Mouse (Mus musculus): ENCODE results near the gene Ccr5. TPM values are rescaled to one million over a fixed set of nuclear protein-coding genes. Genes with fewer than 3 reads are reported as not detected.
"Not testable (repeated sequence)": the region's sequence is repeated elsewhere in the genome, so short reads cannot be mapped to it uniquely, and the experiment has no call there.

Ccr5 gene
- polyA plus RNA-seq, 1 experiment from 2014 or later: 0.79 TPM

DNA sequence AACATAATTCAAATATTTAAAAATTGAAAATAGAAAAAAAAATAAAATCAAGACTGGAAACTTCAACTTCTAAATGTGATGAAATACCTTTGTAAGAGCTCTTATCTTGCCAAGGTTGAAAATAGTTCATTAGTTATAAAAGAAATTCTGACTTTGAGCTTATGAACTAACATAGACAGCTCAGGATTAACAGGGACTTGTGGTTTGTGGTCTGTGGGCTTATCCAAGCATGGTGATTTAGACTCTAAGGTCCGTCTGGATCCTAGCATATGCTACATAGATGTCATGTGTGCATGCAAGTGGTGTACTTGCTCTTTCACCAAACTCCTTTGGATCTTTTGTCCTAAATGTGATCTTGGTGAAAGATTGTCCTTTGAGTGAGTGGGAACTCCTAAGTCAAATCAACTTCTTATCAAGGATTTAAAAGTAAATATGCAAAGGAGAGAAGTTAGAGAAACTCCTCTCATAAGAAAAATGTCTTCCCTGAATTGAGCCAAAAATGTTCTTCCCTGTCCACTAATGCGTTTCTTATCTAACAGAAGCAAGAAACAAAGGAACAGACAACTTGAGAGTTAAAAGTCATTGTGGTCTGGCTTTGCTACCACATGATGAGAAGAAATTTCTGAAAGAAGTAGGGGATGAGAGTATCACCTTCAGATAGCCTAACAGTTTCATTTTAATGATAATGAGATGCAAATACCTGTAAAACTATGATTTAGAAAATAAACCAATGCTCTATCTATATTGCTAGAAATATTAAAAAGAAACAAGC is 12.8 kb upstream of the Ccr5 start:
- no peaks in the 10 kb centered on the region for H3K36me3 ChIP-seq (ENCODE audit: insufficient read depth, low read length)
- H3K9me3 ChIP-seq (ENCODE audit: low read length): no peaks in the 10 kb centered on the region
- WGBS: 66% methylated on average over 2 of the region's 2 CpGs
- ATAC-seq (ENCODE audit: low FRiP score, low TSS enrichment): no peak
- no peak overlapping the region for H3K4me2 ChIP-seq (replicated peaks; ENCODE audit: low read depth, low read length)
- no peak overlapping the region for H3K27ac ChIP-seq (ENCODE audit: low read length)
- no peak overlapping the region for H3K9ac ChIP-seq (replicated peaks; ENCODE audit: low read length)
- no peaks in the 10 kb centered on the region for H3K27me3 ChIP-seq (ENCODE audit: insufficient read depth, low read length)
- H3K4me3 ChIP-seq (ENCODE audit: low read length): no peak overlapping the region
- no peaks in the 10 kb centered on the region for H3K4me1 ChIP-seq (ENCODE audit: insufficient read depth, low read length)

DNA sequence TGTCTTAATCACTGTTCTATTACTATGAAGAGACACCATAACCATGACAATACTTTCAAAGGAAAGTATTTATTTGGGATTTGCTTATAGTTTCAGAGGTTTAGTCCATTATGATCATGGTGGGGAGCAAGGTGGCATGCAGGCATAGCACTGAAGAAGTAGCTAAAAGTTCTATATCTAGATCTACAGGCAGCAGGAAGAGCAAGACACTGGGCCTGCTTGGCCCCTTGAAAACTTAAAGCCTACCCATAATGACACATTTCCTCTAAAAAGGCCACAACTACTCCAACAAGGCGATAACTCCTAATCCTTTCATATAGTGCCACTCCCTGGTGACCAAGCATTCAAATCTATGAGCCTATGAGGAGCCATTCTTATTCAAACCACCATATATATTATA is 9.3 kb upstream of the Ccr5 start:
- H3K4me1 ChIP-seq (ENCODE audit: insufficient read depth, low read length): no peaks in the 10 kb centered on the region
- ATAC-seq (ENCODE audit: low FRiP score, low TSS enrichment): no peak
- H3K4me3 ChIP-seq (ENCODE audit: low read length): no peak overlapping the region
- no peaks in the 10 kb centered on the region for H3K36me3 ChIP-seq (ENCODE audit: insufficient read depth, low read length)
- H3K4me2 ChIP-seq (replicated peaks; ENCODE audit: low read depth, low read length): no peak overlapping the region
- H3K27me3 ChIP-seq (ENCODE audit: insufficient read depth, low read length): no peaks in the 10 kb centered on the region
- no peak overlapping the region for H3K9ac ChIP-seq (replicated peaks; ENCODE audit: low read length)
- H3K27ac ChIP-seq (ENCODE audit: low read length): no peak overlapping the region
- H3K9me3 ChIP-seq (ENCODE audit: low read length): no peaks in the 10 kb centered on the region
- WGBS: 87% methylated on average over 1 of the region's 1 CpGs

DNA sequence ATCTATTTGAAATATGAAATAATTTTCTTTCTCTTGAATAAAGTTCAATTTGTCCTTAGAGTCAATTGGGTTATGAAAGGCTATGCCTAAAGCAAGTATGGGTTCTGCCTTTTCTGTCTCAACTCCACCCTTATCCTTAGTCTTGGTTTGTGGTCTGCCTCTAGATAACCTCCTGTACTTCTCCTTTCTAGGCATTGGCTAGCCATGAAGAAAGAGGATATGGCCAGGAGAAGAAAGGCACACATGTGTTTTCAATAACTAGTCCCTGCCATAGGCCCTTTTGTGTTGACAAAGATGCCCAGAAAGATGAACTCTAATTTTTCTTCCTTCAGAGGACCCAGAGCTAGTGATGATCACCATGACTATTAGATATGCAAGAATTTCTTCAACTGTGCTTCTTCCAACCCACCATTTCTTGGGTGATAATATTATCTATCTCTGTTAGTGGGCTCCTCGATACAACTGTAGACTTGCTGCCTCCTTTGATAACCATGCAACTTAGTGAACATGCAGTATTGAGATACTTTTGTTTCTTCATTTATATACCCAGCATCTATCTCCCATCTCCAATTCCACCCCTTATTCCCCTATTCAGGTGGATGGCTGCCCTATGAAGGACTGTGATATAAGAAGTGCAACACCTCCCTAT is 8.6 kb upstream of the Ccr5 start:
- 97% methylated on average over 1 of the region's 1 CpGs for WGBS
- Histone ChIP-seq H3K27me3 (ENCODE audit: insufficient read depth, low read length) (no peaks in the 10 kb centered on the region), H3K9me3 (ENCODE audit: low read length) (no peaks in the 10 kb centered on the region), H3K4me3 (ENCODE audit: low read length) (no peak overlapping the region), H3K27ac (ENCODE audit: low read length) (no peak overlapping the region), H3K4me2 (replicated peaks; ENCODE audit: low read depth, low read length) (no peak overlapping the region), H3K4me1 (ENCODE audit: insufficient read depth, low read length) (no peaks in the 10 kb centered on the region), H3K9ac (replicated peaks; ENCODE audit: low read length) (no peak overlapping the region), H3K36me3 (ENCODE audit: insufficient read depth, low read length) (no peaks in the 10 kb centered on the region)
- no peak for ATAC-seq (ENCODE audit: low FRiP score, low TSS enrichment)

DNA sequence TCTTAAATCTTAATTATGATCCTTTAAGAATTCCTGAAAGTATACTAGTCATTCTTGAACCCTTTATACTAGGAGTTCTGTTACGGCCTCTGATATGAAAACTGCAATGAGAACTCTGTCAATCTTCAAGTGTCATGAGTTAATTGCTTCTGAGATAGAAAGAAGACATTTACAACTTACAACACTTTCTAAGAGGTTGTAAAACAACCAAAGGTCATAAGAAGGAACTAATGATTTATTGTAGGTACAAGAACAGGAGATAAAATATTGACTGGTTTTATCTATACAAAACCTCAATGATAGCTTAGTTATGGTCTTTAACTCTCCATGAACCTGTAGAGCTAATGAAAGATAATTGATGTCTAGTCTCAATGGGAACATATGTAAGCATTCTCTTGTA is 7.6 kb upstream of the Ccr5 start:
- Histone ChIP-seq H3K27ac (ENCODE audit: low read length) (no peak overlapping the region), H3K27me3 (ENCODE audit: insufficient read depth, low read length) (no peaks in the 10 kb centered on the region), H3K4me2 (replicated peaks; ENCODE audit: low read depth, low read length) (no peak overlapping the region), H3K36me3 (ENCODE audit: insufficient read depth, low read length) (no peaks in the 10 kb centered on the region), H3K9me3 (ENCODE audit: low read length) (no peaks in the 10 kb centered on the region), H3K9ac (replicated peaks; ENCODE audit: low read length) (no peak overlapping the region), H3K4me3 (ENCODE audit: low read length) (no peak overlapping the region), H3K4me1 (ENCODE audit: insufficient read depth, low read length) (no peaks in the 10 kb centered on the region)
- no peak for ATAC-seq (ENCODE audit: low FRiP score, low TSS enrichment)
- 50% methylated on average over 1 of the region's 1 CpGs for WGBS

DNA sequence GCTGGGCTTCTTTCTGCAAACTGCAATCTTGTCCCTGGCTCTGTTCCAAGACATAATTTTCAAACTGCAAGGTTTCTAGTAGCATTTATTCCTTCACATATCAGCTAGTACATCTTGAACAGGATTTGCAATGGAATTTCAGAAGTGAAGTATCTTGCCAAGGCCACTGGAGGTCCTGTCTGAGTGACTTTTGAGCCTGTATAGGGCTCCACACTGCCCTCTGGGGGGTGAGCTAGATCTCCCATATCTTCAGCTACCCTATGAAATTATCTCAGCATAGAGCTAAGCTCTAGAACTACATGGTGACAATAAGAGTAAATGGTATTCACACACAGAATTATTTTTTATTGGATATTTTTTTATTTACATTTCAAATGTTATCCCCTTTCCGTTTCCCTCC is 2.9 kb upstream of the Ccr5 start:
- H3K27me3 ChIP-seq (ENCODE audit: insufficient read depth, low read length): no peaks in the 10 kb centered on the region
- ATAC-seq (ENCODE audit: low FRiP score, low TSS enrichment): no peak
- 94% methylated on average over 1 of the region's 1 CpGs for WGBS

DNA sequence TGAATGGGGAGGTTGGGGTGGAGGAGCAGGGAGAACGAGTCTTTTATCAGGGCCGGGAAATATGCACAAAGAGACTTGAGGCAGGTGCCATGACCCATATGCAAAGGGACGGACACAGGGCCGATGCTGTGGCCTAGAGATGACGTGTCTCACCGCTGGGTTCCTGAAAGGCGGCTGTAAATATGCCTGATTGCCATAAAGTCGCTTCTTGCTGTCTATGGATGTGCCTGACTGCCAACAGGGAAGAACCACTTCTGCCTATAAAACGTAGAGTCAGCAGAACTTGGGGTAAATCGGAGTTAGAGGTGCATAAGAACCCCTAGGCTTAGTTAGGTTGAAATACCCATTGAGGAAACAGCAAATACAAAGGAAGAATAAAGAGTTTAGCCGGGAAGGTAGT is 4.2 kb downstream of the Ccr5 start:
- Histone ChIP-seq H3K9ac (replicated peaks; ENCODE audit: low read length) (no peak overlapping the region), H3K9me3 (ENCODE audit: low read length) (no peaks in the 10 kb centered on the region), H3K27ac (ENCODE audit: low read length) (no peak overlapping the region), H3K36me3 (ENCODE audit: insufficient read depth, low read length) (no peaks in the 10 kb centered on the region), H3K4me1 (ENCODE audit: insufficient read depth, low read length) (no peaks in the 10 kb centered on the region), H3K4me2 (replicated peaks; ENCODE audit: low read depth, low read length) (no peak overlapping the region), H3K4me3 (ENCODE audit: low read length) (no peak overlapping the region), H3K27me3 (ENCODE audit: insufficient read depth, low read length) (no peaks in the 10 kb centered on the region)
- 79% methylated on average over 11 of the region's 11 CpGs for WGBS
- ATAC-seq (ENCODE audit: low FRiP score, low TSS enrichment): no peak

More for the DNA sequence above, 2.9 kb upstream of the Ccr5 start:
- Histone ChIP-seq H3K9me3 (ENCODE audit: low read length) (no peaks in the 10 kb centered on the region), H3K36me3 (ENCODE audit: insufficient read depth, low read length) (no peaks in the 10 kb centered on the region), H3K4me3 (ENCODE audit: low read length) (no peak overlapping the region), H3K9ac (replicated peaks; ENCODE audit: low read length) (no peak overlapping the region), H3K4me2 (replicated peaks; ENCODE audit: low read depth, low read length) (no peak overlapping the region), H3K4me1 (ENCODE audit: insufficient read depth, low read length) (no peaks in the 10 kb centered on the region), H3K27ac (ENCODE audit: low read length) (no peak overlapping the region)

DNA sequence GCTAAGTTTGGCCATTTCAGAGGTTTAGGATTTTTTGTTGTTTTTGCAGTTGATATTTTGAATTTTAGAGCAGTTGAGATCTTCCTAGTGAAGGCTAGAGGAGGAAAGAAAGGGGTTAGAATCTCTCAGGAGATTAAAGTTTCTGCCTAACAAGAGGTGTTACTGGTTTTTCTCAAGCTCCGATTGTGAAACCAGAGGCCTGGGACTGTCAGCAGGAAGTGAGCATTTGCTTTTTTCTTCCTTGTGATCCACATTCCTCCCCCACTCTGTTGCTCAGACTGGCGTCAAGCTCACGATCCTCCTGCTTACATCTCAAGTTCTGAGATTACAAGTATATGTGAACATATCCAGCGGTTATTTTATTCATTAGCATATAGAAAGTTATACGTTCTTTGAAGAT is 5.0 kb downstream of the Ccr5 start:
- H3K9me3 ChIP-seq (ENCODE audit: low read length): no peaks in the 10 kb centered on the region
- H3K9ac ChIP-seq (replicated peaks; ENCODE audit: low read length): no peak overlapping the region
- no peaks in the 10 kb centered on the region for H3K27me3 ChIP-seq (ENCODE audit: insufficient read depth, low read length)
- no peak for ATAC-seq (ENCODE audit: low FRiP score, low TSS enrichment)
- no peaks in the 10 kb centered on the region for H3K36me3 ChIP-seq (ENCODE audit: insufficient read depth, low read length)
- H3K27ac ChIP-seq (ENCODE audit: low read length): no peak overlapping the region
- 32% methylated on average over 5 of the region's 5 CpGs for WGBS
- H3K4me3 ChIP-seq (ENCODE audit: low read length): no peak overlapping the region
- H3K4me1 ChIP-seq (ENCODE audit: insufficient read depth, low read length): no peaks in the 10 kb centered on the region
- H3K4me2 ChIP-seq (replicated peaks; ENCODE audit: low read depth, low read length): no peak overlapping the region

DNA sequence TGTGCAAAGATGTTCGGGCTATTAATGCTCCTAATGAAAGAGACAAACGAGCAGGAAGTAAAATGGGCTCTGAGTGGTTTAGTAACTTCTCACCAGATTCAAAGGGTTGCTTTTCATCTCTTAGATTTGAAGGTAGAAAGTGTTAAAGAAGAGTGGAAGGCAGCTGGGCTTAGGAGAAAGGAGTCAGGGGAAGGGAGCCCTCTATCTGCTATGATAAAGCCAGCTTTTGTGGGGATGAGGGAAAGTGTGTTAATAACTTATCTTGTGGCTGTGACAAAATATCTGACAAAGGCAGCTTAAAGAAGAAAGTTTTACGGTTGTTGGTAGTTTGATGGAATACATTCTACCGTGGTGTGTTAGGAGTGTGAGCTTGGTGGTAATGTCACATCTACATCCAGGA is 6.1 kb downstream of the Ccr5 start:
- ATAC-seq (ENCODE audit: low FRiP score, low TSS enrichment): no peak
- Histone ChIP-seq H3K27me3 (ENCODE audit: insufficient read depth, low read length) (no peaks in the 10 kb centered on the region), H3K4me1 (ENCODE audit: insufficient read depth, low read length) (no peaks in the 10 kb centered on the region), H3K9ac (replicated peaks; ENCODE audit: low read length) (no peak overlapping the region), H3K4me2 (replicated peaks; ENCODE audit: low read depth, low read length) (no peak overlapping the region), H3K4me3 (ENCODE audit: low read length) (no peak overlapping the region), H3K36me3 (ENCODE audit: insufficient read depth, low read length) (no peaks in the 10 kb centered on the region), H3K9me3 (ENCODE audit: low read length) (no peaks in the 10 kb centered on the region), H3K27ac (ENCODE audit: low read length) (no peak overlapping the region)
- 47% methylated on average over 4 of the region's 4 CpGs for WGBS

DNA sequence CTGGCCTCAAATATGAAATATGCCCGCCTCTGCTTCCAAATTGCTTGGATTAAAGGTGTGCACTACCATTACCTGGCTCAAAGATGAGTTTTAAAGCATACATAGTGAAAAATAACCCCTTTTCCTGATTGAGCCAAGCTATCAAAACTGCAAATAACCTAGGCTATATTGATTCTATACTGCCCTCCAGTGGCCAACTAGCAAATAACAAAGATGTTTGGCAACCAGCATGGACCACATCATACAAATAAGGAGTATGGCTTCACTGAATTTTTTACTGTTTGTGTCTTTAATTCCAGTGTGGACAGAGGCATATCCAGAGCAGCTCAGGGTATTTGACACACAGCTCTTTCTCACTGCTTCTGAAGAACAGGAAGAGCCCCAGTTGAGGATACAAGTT is 7.0 kb downstream of the Ccr5 start:
- H3K27me3 ChIP-seq (ENCODE audit: insufficient read depth, low read length): no peaks in the 10 kb centered on the region
- no peak for ATAC-seq (ENCODE audit: low FRiP score, low TSS enrichment)

DNA sequence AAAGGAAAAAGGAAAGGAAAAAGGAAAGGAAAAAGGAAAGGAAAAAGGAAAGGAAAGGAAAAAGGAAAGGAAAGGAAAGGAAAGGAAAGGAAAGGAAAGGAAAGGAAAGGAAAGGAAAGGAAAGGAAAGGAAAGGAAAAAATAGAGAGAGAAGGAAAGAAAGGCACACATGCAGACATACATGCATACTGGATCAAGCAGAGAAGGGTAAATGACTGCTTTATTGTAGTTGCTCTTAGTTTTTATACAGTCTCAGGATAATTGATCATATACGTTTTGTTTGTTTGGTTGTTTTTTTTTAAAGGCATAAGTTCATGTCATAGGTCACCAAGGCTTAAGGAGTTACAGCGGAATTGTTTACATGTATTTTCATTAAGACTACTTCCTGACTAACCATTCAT is 11.6 kb downstream of the Ccr5 start:
- not testable (repeated sequence) for H3K4me1 ChIP-seq (ENCODE audit: insufficient read depth, low read length)
- WGBS: 61% methylated on average over 2 of the region's 2 CpGs

More for the DNA sequence above, 7.0 kb downstream of the Ccr5 start:
- WGBS: 3% methylated on average over 1 of the region's 1 CpGs
- Histone ChIP-seq H3K4me1 (ENCODE audit: insufficient read depth, low read length) (no peaks in the 10 kb centered on the region), H3K36me3 (ENCODE audit: insufficient read depth, low read length) (no peaks in the 10 kb centered on the region), H3K4me3 (ENCODE audit: low read length) (no peak overlapping the region), H3K9me3 (ENCODE audit: low read length) (no peaks in the 10 kb centered on the region), H3K27ac (ENCODE audit: low read length) (no peak overlapping the region), H3K9ac (replicated peaks; ENCODE audit: low read length) (no peak overlapping the region), H3K4me2 (replicated peaks; ENCODE audit: low read depth, low read length) (no peak overlapping the region)

More for the DNA sequence above, 11.6 kb downstream of the Ccr5 start:
- ATAC-seq (ENCODE audit: low FRiP score, low TSS enrichment); H3K27ac ChIP-seq (ENCODE audit: low read length); H3K9ac ChIP-seq (replicated peaks; ENCODE audit: low read length); H3K4me2 ChIP-seq (replicated peaks; ENCODE audit: low read depth, low read length); H3K27me3 ChIP-seq (ENCODE audit: insufficient read depth, low read length); H3K36me3 ChIP-seq (ENCODE audit: insufficient read depth, low read length); H3K4me3 ChIP-seq (ENCODE audit: low read length); H3K9me3 ChIP-seq (ENCODE audit: low read length): not testable (repeated sequence)

All from kidney, embryonic 16.5 days (tissue).